Comparison of ENCODE assay signal across 10 mouse cellular contexts in the genomic region with DNA sequence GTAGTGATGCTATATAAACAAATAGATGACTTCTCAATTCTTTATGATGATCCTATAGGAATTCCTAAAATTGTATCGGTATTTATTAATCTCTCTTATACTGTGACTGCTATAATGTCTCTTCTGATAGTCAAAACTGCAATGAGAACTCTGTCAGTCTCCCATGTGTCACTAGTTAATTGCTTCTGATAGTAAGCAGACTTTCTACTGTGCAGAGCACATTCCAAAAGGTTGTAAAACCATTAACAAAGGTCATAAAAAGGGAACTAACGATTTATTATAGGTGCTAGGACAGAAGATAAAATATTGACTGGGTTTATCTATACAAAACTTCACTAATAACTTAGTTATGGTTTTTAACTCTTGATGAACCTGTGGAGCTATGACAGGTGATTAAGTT. TPM values are rescaled to one million over a fixed set of nuclear protein-coding genes. Genes with fewer than 3 reads are reported as not detected.
A peak's percentile ranks its signal among the peaks of the same experiment; 100 is the strongest.
ATAC-seq and TF ChIP-seq lines count a peak whose summit lies in the region.
"Not testable (repeated sequence)": the region's sequence is repeated elsewhere in the genome, so short reads cannot be mapped to it uniquely, and the experiment has no call there.
"Had no signal": no experiment of that assay in that cellular context is flagged by ENCODE, and none has a peak within 500 bp of the region (broad histone marks: within the 10 kb centered on the region; RNA-seq: fewer than 3 reads in every experiment).

No protein-coding gene starts in this region.

- ATAC-seq in intestine, embryonic 15.5 days, result peak; percentile 81
- peak; percentile 88 for ATAC-seq in intestine, embryonic 16.5 days
- ATAC-seq in intestine, postnatal 0 days, result peak; percentile 77

- not testable (repeated sequence) for H3K4me1 ChIP-seq in intestine, embryonic 15.5 days (replicated peaks); intestine, embryonic 16.5 days (ENCODE audit: control insufficient read depth, insufficient read depth, low read length); intestine, postnatal 0 days (replicated peaks; ENCODE audit: control insufficient read depth, insufficient read depth, low read length)

- not testable (repeated sequence) for H3K36me3 ChIP-seq in intestine, embryonic 15.5 days; intestine, embryonic 16.5 days (ENCODE audit: control insufficient read depth, insufficient read depth, low read length); intestine, postnatal 0 days (ENCODE audit: control insufficient read depth, insufficient read depth)

- H3K4me3 ChIP-seq in intestine, embryonic 15.5 days (replicated peaks); intestine, embryonic 16.5 days (ENCODE audit: low read length); intestine, postnatal 0 days (ENCODE audit: low read depth, low read length): not testable (repeated sequence)

- H3K4me2 ChIP-seq in intestine, embryonic 15.5 days (replicated peaks); intestine, embryonic 16.5 days (ENCODE audit: low read depth, low read length); intestine, postnatal 0 days (replicated peaks; ENCODE audit: low read depth): not testable (repeated sequence)

- not testable (repeated sequence) for TF ChIP-seq CTCF in intestine, postnatal 0 days (IDR thresholded peaks at IDR 0.05; ENCODE audit: low read depth)

- 50% methylated on average over 2 of the region's 2 CpGs for WGBS in intestine, embryonic 15.5 days
- 54% methylated on average over 2 of the region's 2 CpGs for WGBS in intestine, embryonic 16.5 days
- WGBS in intestine, postnatal 0 days, result 29% methylated on average over 2 of the region's 2 CpGs

- H3K9ac ChIP-seq in intestine, embryonic 15.5 days; intestine, embryonic 16.5 days (ENCODE audit: low read depth, low read length); intestine, postnatal 0 days (ENCODE audit: low read depth, low read length): not testable (repeated sequence)

- not testable (repeated sequence) for H3K27me3 ChIP-seq in intestine, embryonic 15.5 days (replicated peaks); intestine, embryonic 16.5 days (replicated peaks; ENCODE audit: control insufficient read depth, insufficient read depth, low read length); intestine, postnatal 0 days (replicated peaks; ENCODE audit: control insufficient read depth, insufficient read depth, low read length)

- not testable (repeated sequence) for H3K27ac ChIP-seq in intestine, embryonic 15.5 days; intestine, embryonic 16.5 days (ENCODE audit: low read length); intestine, postnatal 0 days (ENCODE audit: low read depth, low read length)

- not testable (repeated sequence) for H3K9me3 ChIP-seq in intestine, embryonic 15.5 days; intestine, embryonic 16.5 days (ENCODE audit: control insufficient read depth, low read length); intestine, postnatal 0 days (ENCODE audit: control insufficient read depth)

RNA-seq across cellular contexts. Expression of gene Olfr782, which starts 3.8 kb away (rescaled TPM):
- polyA plus RNA-seq in intestine, embryonic 15.5 days (2015; fragmentation: Nextera tagmentation; extraction: Ambion mirVana), result not detected in 2 replicates
- polyA plus RNA-seq in intestine, embryonic 16.5 days (2015; fragmentation: Nextera tagmentation; extraction: Ambion mirVana), result not detected in 2 replicates
- polyA plus RNA-seq in intestine, postnatal 0 days (2015; fragmentation: Nextera tagmentation; extraction: Ambion mirVana), result not detected in 2 replicates
- polyA plus RNA-seq: activated CD4-positive, CD25-positive, alpha-beta regulatory T cell, adult 4 months; adrenal gland, adult 2 months; brain, embryonic 14.5 days; C2C12; CD4-positive, CD25-positive, alpha-beta regulatory T cell, adult 4 months; G1E; Patski had no signal

RNA-seq across cellular contexts. Expression of gene Olfr781, which starts 23.8 kb away (rescaled TPM):
- polyA plus RNA-seq in intestine, embryonic 15.5 days (2015; fragmentation: Nextera tagmentation; extraction: Ambion mirVana), result not detected in 2 replicates
- not detected in 2 replicates for polyA plus RNA-seq in intestine, embryonic 16.5 days (2015; fragmentation: Nextera tagmentation; extraction: Ambion mirVana)
- not detected in 2 replicates for polyA plus RNA-seq in intestine, postnatal 0 days (2015; fragmentation: Nextera tagmentation; extraction: Ambion mirVana)
- polyA plus RNA-seq: activated CD4-positive, CD25-positive, alpha-beta regulatory T cell, adult 4 months; adrenal gland, adult 2 months; brain, embryonic 14.5 days; C2C12; CD4-positive, CD25-positive, alpha-beta regulatory T cell, adult 4 months; G1E; Patski had no signal

RNA-seq across cellular contexts. Expression of gene Olfr784, which starts 31.4 kb away (rescaled TPM):
- polyA plus RNA-seq in intestine, embryonic 15.5 days (2015; fragmentation: Nextera tagmentation; extraction: Ambion mirVana), result 0.09 TPM in 1 of 2 replicates, not detected in the other
- polyA plus RNA-seq in intestine, embryonic 16.5 days (2015; fragmentation: Nextera tagmentation; extraction: Ambion mirVana), result 0.06 TPM in 1 of 2 replicates, not detected in the other
- polyA plus RNA-seq in intestine, postnatal 0 days (2015; fragmentation: Nextera tagmentation; extraction: Ambion mirVana), result 0.04 TPM in 1 of 2 replicates, not detected in the other
- polyA plus RNA-seq: activated CD4-positive, CD25-positive, alpha-beta regulatory T cell, adult 4 months; adrenal gland, adult 2 months; G1E had no signal

RNA-seq across cellular contexts. Expression of gene Olfr780, which starts 34.6 kb away (rescaled TPM):
- not detected in 2 replicates for polyA plus RNA-seq in intestine, embryonic 15.5 days (2015; fragmentation: Nextera tagmentation; extraction: Ambion mirVana)
- not detected in 2 replicates for polyA plus RNA-seq in intestine, embryonic 16.5 days (2015; fragmentation: Nextera tagmentation; extraction: Ambion mirVana)
- not detected in 2 replicates for polyA plus RNA-seq in intestine, postnatal 0 days (2015; fragmentation: Nextera tagmentation; extraction: Ambion mirVana)
- polyA plus RNA-seq: adrenal gland, adult 2 months; brain, embryonic 14.5 days; C2C12; CD4-positive, CD25-positive, alpha-beta regulatory T cell, adult 4 months; G1E; Patski had no signal

RNA-seq across cellular contexts. Expression of gene Olfr785, which starts 52.8 kb away (rescaled TPM):
- not detected in 2 replicates for polyA plus RNA-seq in intestine, embryonic 15.5 days (2015; fragmentation: Nextera tagmentation; extraction: Ambion mirVana)
- not detected in 2 replicates for polyA plus RNA-seq in intestine, embryonic 16.5 days (2015; fragmentation: Nextera tagmentation; extraction: Ambion mirVana)
- polyA plus RNA-seq in intestine, postnatal 0 days (2015; fragmentation: Nextera tagmentation; extraction: Ambion mirVana), result not detected in 2 replicates
- polyA plus RNA-seq: activated CD4-positive, CD25-positive, alpha-beta regulatory T cell, adult 4 months; adrenal gland, adult 2 months; brain, embryonic 14.5 days; C2C12; G1E; Patski had no signal
